Mouse (Mus musculus): ENCODE results near the gene Clec12b.

GRCm38 (mm10) chr6:129425217-129425616 is 39.5 kb upstream of the Clec12b start:
- TF ChIP-seq CTCF (IDR thresholded peaks at IDR 0.05; ENCODE audit: extremely low read depth, insufficient read depth, low read length) (no peak), POLR2A (IDR thresholded peaks at IDR 0.05; ENCODE audit: extremely low read depth, insufficient read depth, low read length) (no peak)

Measured in cortical plate, adult 2 months (tissue).